Mouse (Mus musculus) neural tube, embryonic 14.5 days (tissue): ENCODE measurements around the gene Dnajc30. TPM values are rescaled to one million over a fixed set of nuclear protein-coding genes. Genes with fewer than 3 reads are reported as not detected.
A peak's percentile ranks its signal among the peaks of the same experiment; 100 is the strongest.
"Not testable (repeated sequence)": the region's sequence is repeated elsewhere in the genome, so short reads cannot be mapped to it uniquely, and the experiment has no call there.

Experiments
- ATAC-seq: fragments of 200-750 bp; cut with Nextera tagmentation; 2 replicates; pipeline ENCODE4 v1.8.0; 2017; ENCODE audit warnings: low read depth, mild to moderate bottlenecking, moderate TSS enrichment, moderate library complexity
- H3K27ac ChIP-seq: fragments of 300-500 bp; sonication (generic); 2 replicates; pipeline ENCODE4 v1.5.1; 2014; ENCODE audit warnings: low read depth, mild to moderate bottlenecking, control low read depth, low read length, moderate library complexity, mixed read lengths
- H3K27me3 ChIP-seq: fragments of 300-500 bp; sonication (generic); 2 replicates; pipeline ENCODE4 v1.6.1; 2014; ENCODE audit warnings: low read length; ENCODE audit not compliant: control insufficient read depth, insufficient read depth
- H3K36me3 ChIP-seq: fragments of 300-500 bp; sonication (generic); 2 replicates; pipeline ENCODE4 v1.6.1; 2014; ENCODE audit warnings: low read length, mixed read lengths; ENCODE audit not compliant: control insufficient read depth, insufficient read depth
- H3K4me1 ChIP-seq: fragments of 300-500 bp; sonication (generic); 2 replicates; pipeline ENCODE4 v1.6.1; 2014; ENCODE audit warnings: low read length; ENCODE audit not compliant: control insufficient read depth, insufficient read depth
- H3K4me2 ChIP-seq: fragments of 300-500 bp; sonication (generic); 2 replicates; pipeline ENCODE4 v1.6.1; 2014; ENCODE audit warnings: mild to moderate bottlenecking, low read depth, low read length, control low read depth
- H3K4me3 ChIP-seq: fragments of 300-500 bp; sonication (generic); 2 replicates; pipeline ENCODE4 v1.5.1; 2014; ENCODE audit warnings: low read depth, low read length, control low read depth, mixed read lengths
- H3K9ac ChIP-seq: fragments of 300-500 bp; sonication (generic); replicated peaks from 2 replicates; pipeline ENCODE4 v1.6.1; 2014; ENCODE audit warnings: low read depth, mild to moderate bottlenecking, control low read depth, low read length, mixed read lengths
- H3K9me3 ChIP-seq: fragments of 300-500 bp; sonication (generic); 2 replicates; pipeline ENCODE4 v1.6.1; 2016; ENCODE audit warnings: low read length; ENCODE audit not compliant: control insufficient read depth
- WGBS: fragments of 180-500 bp; shearing (Covaris S2); extraction: QIAGEN DNeasy Blood & Tissue Kit; methylation state at CpG from one replicate; pipeline ENCODE4 v1.1.7; 2014; 5-methylcytosine and 5-hydroxymethylcytosine counted together
- polyA plus RNA-seq: library from polyadenylated mRNA; unstranded; fragments of >200 nt; fragmentation: Nextera tagmentation; extraction: Ambion mirVana; gene quantifications from 2 replicates; pipeline ENCODE4 v1.2.1, GENCODE M21; 2014

Gene Dnajc30
- polyA plus RNA-seq, 1 experiment from 2014 or later: 47.0 TPM

DNA sequence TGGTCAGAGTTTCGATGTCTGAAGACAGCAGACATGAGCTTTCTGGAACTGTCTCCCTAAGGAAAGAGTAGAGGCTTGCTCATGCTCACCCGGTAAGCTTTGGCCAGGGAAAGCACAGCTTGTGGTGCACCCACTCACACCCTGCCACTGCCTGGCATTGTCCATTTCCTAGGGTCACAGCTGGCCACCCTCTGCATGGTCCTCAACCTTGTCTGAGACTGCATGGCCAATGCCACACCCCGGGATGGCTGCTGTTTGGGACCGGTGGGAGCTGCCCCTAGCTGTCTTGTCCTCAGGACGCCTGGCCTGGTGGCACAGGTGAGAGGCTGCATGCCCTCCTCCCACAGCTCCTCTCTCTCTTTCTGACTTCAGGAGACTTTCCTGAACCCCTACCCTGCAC is 15.5 kb upstream of the Dnajc30 start:
- Histone ChIP-seq H3K4me3 (no peak overlapping the region), H3K36me3 (peaks cover 19% of the 10 kb centered on the region; the same call in 1 of the 2 replicates), H3K4me1 (no peaks in the 10 kb centered on the region), H3K27ac (no peak overlapping the region), H3K9ac (no peak overlapping the region), H3K27me3 (no peaks in the 10 kb centered on the region), H3K9me3 (no peaks in the 10 kb centered on the region), H3K4me2 (no peak overlapping the region)
- 96% methylated on average over 5 of the region's 5 CpGs for WGBS
- ATAC-seq: no peak

DNA sequence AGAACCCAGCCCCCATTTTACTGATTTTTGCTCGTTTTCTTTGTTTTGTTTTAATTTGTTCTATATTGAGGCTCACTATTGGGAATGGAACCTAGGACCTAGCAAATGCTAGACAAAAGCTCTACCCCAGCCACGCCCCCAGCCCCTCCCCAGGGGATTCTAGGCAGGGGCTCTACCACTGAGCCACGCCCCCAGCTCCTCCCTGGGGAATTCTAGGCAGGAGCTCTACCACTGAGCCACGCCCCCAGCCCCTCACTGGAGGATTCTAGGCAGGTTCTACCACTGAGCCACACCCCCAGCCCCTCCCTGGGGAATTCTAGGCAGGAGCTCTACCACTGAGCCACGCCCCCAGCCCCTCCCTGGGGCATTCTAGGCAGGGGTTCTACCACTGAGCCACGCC is 14.7 kb upstream of the Dnajc30 start:
- H3K27ac ChIP-seq, H3K4me3 ChIP-seq, H3K4me1 ChIP-seq, H3K27me3 ChIP-seq, ATAC-seq, H3K4me2 ChIP-seq, H3K9me3 ChIP-seq, H3K9ac ChIP-seq: not testable (repeated sequence)
- peaks cover 20% of the 10 kb centered on the region; the same call in 1 of the 2 replicates for H3K36me3 ChIP-seq
- 93% methylated on average over 6 of the region's 6 CpGs for WGBS

DNA sequence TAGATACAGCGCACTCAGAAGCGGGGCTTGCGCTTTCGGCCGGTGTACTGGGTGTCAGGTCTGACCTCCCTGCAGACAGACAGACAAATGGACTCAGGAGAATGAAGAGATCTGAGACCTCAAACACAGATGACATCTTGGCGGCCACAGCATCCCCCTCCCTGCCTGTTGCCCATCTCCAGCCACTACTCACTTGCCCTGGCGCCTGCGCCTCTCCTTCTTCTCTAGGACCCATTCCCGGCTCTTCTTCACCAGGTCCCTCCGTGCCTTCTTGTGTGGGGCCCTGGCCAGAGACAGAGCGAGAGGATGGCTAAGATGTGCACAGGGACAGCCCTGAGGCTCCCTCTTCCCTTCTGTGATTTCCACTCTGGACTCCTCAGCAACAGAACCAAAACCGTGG is 10.6 kb upstream of the Dnajc30 start:
- H3K36me3 ChIP-seq: peaks cover 27% of the 10 kb centered on the region
- H3K9ac ChIP-seq: no peak overlapping the region
- no peaks in the 10 kb centered on the region for H3K9me3 ChIP-seq
- H3K4me1 ChIP-seq: no peaks in the 10 kb centered on the region
- no peak overlapping the region for H3K4me3 ChIP-seq
- H3K4me2 ChIP-seq: no peak overlapping the region
- WGBS: 92% methylated on average over 12 of the region's 12 CpGs
- no peaks in the 10 kb centered on the region for H3K27me3 ChIP-seq
- ATAC-seq: no peak
- H3K27ac ChIP-seq: no peak overlapping the region

- Histone ChIP-seq H3K9ac (peak overlapping the region; percentile 82), H3K9me3 (no peaks in the 10 kb centered on the region), H3K36me3 (peaks cover 12% of the 10 kb centered on the region; the same call in 1 of the 2 replicates), H3K27me3 (no peaks in the 10 kb centered on the region), H3K27ac (peak overlapping the region; percentile 62), H3K4me2 (peak overlapping the region; percentile 84), H3K4me3 (peak overlapping the region; percentile 85), H3K4me1 (peaks cover 20% of the 10 kb centered on the region)
- ATAC-seq: peak; percentile 35
- under 1% methylated on average over 35 of the region's 40 CpGs for WGBS
These were observed 372 bp downstream of the Dnajc30 start for GRCm38 (mm10) chr5:135064382-135064766.

GRCm38 (mm10) chr5:135064909-135065446 is 976 bp downstream of the Dnajc30 start, which contains the start of gene Bud23:
Gene Bud23 (minus strand): TSS chr5:135064959.
- not testable (repeated sequence) for H3K27me3 ChIP-seq, ATAC-seq, H3K9me3 ChIP-seq
- Histone ChIP-seq H3K9ac (peak within 1 kb of the TSS; percentile 82), H3K4me3 (peak within 1 kb of the TSS; percentile 85), H3K27ac (peak within 1 kb of the TSS; percentile 62), H3K4me2 (peak within 1 kb of the TSS; percentile 84), H3K36me3 (peaks cover 12% of the 10 kb centered on the region; the same call in 1 of the 2 replicates), H3K4me1 (peaks cover 20% of the 10 kb centered on the region)
- WGBS: 81% methylated on average over 9 of the region's 9 CpGs

GRCm38 (mm10) chr5:135066008-135066407 is 2.0 kb downstream of the Dnajc30 start:
- Histone ChIP-seq H3K27me3 (no peaks in the 10 kb centered on the region), H3K27ac (no peak overlapping the region), H3K4me1 (peaks cover 20% of the 10 kb centered on the region), H3K9ac (no peak overlapping the region), H3K4me3 (no peak overlapping the region), H3K9me3 (no peaks in the 10 kb centered on the region), H3K36me3 (0 out of 2 replicates have a peak, but pooled peaks cover 5% of the 10 kb centered on the region), H3K4me2 (no peak overlapping the region)
- ATAC-seq: no peak
- WGBS: 97% methylated on average over 3 of the region's 3 CpGs

GRCm38 (mm10) chr5:135070448-135070847 is 6.4 kb downstream of the Dnajc30 start:
- no peak overlapping the region for H3K4me2 ChIP-seq
- WGBS: 92% methylated on average over 3 of the region's 3 CpGs
- ATAC-seq: no peak
- no peak overlapping the region for H3K4me3 ChIP-seq
- no peaks in the 10 kb centered on the region for H3K27me3 ChIP-seq
- no peak overlapping the region for H3K9ac ChIP-seq
- H3K4me1 ChIP-seq: peaks cover 10% of the 10 kb centered on the region
- no peak overlapping the region for H3K27ac ChIP-seq
- no peaks in the 10 kb centered on the region for H3K9me3 ChIP-seq
- peaks cover 22% of the 10 kb centered on the region for H3K36me3 ChIP-seq

- ATAC-seq: no peak
- Histone ChIP-seq H3K4me1 (peaks cover 12% of the 10 kb centered on the region), H3K27ac (no peak overlapping the region), H3K27me3 (no peaks in the 10 kb centered on the region), H3K9me3 (no peaks in the 10 kb centered on the region), H3K4me3 (no peak overlapping the region), H3K4me2 (no peak overlapping the region), H3K36me3 (peaks cover 22% of the 10 kb centered on the region), H3K9ac (no peak overlapping the region)
- 95% methylated on average over 2 of the region's 2 CpGs for WGBS
These were observed 8.1 kb downstream of the Dnajc30 start for GRCm38 (mm10) chr5:135072061-135072460.

GRCm38 (mm10) chr5:135072720-135073119 is 8.7 kb downstream of the Dnajc30 start:
- Histone ChIP-seq H3K9ac (no peak overlapping the region), H3K4me1 (peaks cover 12% of the 10 kb centered on the region), H3K4me3 (no peak overlapping the region), H3K27ac (no peak overlapping the region), H3K27me3 (no peaks in the 10 kb centered on the region), H3K4me2 (no peak overlapping the region), H3K9me3 (no peaks in the 10 kb centered on the region), H3K36me3 (peaks cover 18% of the 10 kb centered on the region)
- ATAC-seq: no peak
- WGBS: 64% methylated on average over 6 of the region's 6 CpGs
